Mouse (Mus musculus): ENCODE measurements around the gene Trpv2.

DNA sequence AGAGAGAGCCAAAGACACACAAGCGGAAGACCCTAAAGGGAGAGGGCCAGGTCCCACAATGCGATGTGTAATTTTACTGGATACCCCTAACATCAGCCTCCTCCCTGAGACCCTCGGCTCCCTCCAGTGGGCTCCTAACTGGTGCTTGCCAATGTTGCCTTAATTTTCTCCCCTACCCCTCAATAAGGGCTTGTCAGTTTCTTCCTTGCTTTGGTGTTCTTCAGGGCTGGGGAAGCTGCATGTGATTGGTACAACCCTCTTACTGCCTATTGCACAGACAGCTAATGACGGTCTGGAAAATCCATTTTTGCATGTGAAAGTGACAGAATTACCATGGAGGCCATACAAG is 72.2 kb downstream of the Trpv2 start:
- TF ChIP-seq CTCF (conservative IDR thresholded peaks at IDR 0.05; ENCODE audit: insufficient read depth, insufficient read length, low read depth, low read length) (no peak), POLR2A (IDR thresholded peaks at IDR 0.05; ENCODE audit: low read depth, low read length) (no peak)
